Mouse (Mus musculus) liver (tissue): Measurements from ENCODE around the gene Art4.

Experiments used
- DNase-seq: peaks from one replicate; pipeline ENCODE4 v3.0.0-alpha.2; 2020; ENCODE audit warnings: mixed read lengths

Gene Art4

DNA sequence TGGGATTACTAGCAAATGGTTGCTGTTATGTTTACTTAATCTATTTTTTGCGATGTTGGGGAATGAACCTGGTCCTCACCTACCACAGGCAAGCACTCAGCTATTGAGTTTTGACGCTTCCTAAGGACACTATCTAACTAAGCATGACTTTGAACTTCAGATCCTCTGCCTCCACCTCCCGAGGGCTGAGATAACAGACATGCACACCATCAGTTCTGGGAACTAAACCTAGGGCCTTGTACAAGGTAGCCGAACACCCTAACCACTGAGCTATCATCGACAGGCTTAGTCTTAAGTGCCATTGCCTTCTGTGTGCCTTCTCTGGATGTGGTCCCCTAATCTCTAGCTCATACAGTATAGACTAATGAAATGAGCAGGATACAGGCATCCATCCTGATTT lies 7.8 kb upstream of the Art4 start:
- no peak for DNase-seq

DNA sequence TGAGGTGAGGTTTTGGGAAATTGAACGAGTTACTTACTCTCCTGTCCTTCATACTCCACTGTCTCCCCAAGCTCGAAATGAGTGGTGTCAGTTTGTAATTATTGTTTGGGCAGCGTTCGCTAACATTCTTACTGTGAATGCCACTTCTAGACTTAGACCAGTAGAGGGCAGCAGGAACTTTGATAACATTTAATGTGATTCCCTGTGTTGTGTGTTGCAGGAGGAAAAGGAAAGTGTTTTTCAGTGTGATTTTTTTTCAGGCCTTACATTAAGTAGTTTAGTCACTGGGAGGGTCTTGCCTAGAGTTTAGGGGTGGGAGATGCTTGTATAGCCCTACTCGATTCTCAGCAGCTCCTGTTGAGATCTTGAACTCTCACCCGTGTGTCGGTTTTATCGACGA lies 3.5 kb upstream of the Art4 start:
- DNase-seq: no peak

GRCm38 (mm10) chr6:136858420-136858819 lies 887 bp upstream of the Art4 start:
- DNase-seq: peak; percentile 55

GRCm38 (mm10) chr6:136857873-136858260 lies 334 bp upstream of the Art4 start:
- DNase-seq: no peak

DNA sequence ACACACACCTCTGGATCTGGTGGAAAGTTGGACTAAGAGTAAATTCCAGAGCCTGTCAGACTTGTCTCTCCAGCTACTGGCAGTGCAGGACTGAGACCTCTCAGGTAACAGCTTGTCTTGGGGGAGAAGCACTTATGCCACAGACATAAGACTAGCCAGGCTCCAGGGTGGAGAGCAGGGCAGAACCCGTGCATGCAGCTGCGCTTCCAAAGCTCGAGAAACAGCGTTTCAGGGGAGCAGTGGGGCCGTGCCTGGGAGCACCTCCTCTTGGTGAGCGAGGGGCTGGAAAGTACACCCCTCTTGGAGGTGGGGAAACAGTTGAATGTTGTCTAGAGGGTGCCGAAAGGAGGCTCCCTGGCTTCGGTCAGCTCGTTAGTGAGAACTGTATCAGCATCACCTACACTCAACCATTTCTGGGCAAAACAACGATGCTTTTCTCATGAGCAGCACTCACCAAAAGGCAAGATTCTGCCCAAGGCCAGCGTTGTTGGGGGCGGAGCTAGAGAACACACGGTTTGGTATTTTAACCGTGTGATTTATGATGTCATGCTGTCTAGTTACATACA lies 1.4 kb downstream of the Art4 start:
- DNase-seq: peak; percentile 86

DNA sequence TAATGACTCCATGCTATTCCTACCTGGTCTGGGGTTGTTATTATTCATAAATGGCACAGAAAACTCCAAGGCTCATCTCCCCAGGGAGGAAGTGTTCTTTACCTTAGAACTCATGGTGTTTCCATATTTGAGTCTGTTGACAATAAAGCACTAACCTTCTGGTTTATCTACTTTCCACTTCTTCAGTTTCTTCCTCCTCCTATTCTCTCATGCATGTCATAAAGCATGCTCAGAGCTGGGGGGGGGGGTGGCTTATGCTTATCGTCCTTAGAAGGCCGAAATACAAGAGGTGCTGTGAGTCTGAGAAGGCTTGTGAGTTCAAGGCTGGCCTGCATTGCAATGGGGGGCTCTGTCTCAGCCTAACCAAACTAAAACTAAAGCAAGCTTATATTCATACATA lies 2.4 kb downstream of the Art4 start:
- DNase-seq: peak; percentile 64

DNA sequence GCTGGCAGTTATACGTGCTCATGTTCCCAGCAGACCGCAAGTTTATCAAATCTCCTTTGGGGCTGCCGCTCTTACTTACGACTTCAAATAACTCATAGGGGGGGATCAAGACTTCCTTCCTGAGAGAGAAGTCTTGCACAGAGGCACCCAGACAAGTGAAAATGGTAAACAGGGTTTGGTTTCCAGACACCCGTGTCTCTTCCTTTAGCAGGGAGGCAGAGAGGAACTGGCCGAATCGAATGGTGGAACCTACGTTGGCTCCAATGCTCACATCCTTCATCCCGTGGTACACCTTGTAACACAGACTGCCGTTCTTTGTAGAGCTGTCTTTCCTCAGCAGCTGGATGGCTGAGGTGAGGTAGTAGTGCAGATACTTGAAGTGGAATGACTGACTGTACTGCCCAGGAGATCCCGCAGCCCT lies 3.2 kb downstream of the Art4 start:
- DNase-seq: no peak

DNA sequence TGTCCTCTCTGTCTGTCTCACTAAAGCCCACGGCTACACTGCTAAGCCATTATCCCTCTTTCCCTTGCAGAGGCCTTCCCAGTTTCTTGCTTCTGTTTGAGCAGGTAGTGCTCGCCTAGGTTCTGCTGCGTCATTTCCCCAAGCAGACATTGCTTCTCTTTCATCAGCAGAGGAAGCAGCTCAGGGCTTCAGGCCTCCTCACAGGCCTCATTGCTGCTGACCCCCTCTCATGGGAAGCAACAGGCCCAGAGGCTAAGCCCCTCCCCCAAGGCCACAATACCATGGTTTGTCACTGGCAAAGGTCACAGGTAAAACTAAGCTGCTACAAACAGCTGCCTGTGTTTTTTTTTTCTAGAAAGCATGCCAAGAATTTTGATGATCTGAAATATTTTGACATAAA lies 4.8 kb downstream of the Art4 start:
- DNase-seq: peak; percentile 53

- DNase-seq: no peak
These were observed 5.2 kb downstream of the Art4 start for GRCm38 (mm10) chr6:136852348-136852747.

GRCm38 (mm10) chr6:136850267-136850666 lies 7.3 kb downstream of the Art4 start:
- no peak for DNase-seq

GRCm38 (mm10) chr6:136848971-136849370 lies 8.6 kb downstream of the Art4 start:
- no peak for DNase-seq

- DNase-seq: peak; percentile 46
These were observed 9.1 kb downstream of the Art4 start for GRCm38 (mm10) chr6:136848399-136848798.

DNA sequence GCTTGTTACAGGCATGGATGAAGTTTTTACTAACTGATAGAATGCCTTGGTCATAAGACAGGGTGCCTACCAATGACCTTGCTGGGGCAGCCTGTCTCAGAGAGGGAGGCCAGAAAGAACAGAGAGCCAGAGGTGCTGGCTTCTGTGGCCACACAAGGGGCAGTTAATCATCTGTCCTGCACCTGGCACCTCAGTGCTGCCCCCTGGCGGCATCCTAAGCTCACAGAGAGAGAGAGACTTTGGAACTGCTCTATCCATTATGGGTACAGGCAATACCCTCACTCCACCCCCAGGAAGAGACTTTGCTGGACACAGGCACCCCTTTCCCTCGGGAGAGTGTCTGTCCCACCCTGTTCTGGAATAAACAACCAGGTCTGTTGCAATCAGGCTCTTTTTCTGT lies 9.7 kb downstream of the Art4 start:
- peak; percentile 88 for DNase-seq

- no peak for DNase-seq
These were observed 10.3 kb downstream of the Art4 start for GRCm38 (mm10) chr6:136847267-136847666.

DNA sequence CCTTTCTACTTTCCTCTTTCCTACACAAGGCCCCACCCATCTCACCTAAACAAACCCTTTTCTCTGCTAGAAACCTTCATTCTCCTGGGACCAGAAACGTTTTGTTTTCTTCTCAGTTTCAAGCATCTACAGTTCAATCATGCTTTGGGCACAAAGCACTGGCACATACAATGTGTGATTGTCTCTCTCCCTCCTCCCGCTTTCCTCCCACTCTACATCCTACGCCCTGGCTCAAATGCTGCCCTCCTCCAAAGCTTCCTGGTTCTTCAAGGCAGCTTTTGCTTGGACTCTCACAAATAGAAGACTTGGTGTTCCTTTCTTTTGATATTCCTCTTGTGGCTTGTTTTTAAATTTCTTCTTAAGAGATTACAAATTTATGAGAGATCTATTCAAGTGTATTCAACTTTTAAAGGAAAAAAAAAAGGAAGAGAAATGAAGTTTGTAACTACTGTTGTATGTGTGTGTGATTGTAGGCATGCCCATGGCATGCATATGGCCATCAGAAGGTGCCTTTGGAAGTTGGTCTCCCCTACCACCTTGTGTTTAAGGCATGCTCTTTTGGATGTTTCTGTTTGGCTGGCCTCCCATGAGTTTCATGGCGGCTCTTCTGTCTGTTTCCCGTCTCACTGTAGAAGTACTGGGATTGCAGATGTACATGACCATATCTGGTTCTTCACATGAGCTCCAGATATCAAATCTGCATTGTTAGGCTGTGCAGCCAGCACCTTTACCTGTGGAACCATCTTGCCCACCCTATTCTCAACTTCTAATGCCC lies 11.6 kb downstream of the Art4 start:
- no peak for DNase-seq

GRCm38 (mm10) chr6:136844903-136845302 lies 12.6 kb downstream of the Art4 start:
- DNase-seq: no peak

GRCm38 (mm10) chr6:136837323-136837722 lies 20.2 kb downstream of the Art4 start:
- DNase-seq: no peak

GRCm38 (mm10) chr6:136835352-136835751 lies 22.2 kb downstream of the Art4 start, which contains the start of gene Smco3:
Smco3 (minus strand) TSS chr6:136835452.
- no peak for DNase-seq

DNA sequence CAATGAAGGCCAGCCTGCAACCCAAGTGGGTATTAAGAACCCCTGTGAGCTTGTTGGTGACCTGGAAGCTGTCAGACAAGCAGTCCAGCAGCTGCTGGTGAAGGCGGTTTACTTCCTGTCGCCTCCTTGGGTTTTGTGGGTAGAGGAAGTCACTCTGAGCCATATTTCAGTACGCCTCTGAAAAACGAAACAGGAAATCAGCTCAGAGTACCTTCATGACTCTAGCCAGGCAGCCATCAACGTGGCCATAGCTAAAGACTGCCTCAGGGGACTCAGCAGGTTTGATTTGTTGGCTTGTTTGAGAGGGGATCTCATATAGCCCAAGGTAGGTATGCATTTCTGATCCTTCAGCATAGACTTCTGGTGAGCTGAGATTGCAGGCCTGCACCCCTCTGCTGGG lies 25.8 kb downstream of the Art4 start:
- no peak for DNase-seq

DNA sequence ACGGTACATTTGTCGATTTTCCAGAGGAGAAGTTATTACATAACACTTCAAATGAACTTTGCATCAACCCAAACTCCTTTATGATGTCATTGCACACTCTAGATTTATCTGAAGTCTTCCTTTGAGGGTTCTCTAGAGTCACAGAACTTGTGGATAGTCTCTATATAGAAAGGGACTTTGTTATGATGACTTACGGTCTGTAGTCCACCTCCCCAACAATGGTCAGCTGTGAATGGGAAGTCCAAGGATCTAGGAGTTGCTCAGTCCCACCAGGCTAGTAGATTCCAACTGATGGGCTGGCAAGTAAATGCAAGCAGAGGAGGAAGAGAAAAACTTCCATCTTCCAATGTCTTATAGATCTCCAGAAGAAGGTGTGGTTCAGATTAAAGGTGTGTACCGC lies 28.9 kb downstream of the Art4 start:
- no peak for DNase-seq

GRCm38 (mm10) chr6:136827881-136828561 lies 29.5 kb downstream of the Art4 start, which contains the start of gene Wbp11:
Wbp11 (minus strand) TSS chr6:136828233.
- peak; percentile 94 for DNase-seq

DNA sequence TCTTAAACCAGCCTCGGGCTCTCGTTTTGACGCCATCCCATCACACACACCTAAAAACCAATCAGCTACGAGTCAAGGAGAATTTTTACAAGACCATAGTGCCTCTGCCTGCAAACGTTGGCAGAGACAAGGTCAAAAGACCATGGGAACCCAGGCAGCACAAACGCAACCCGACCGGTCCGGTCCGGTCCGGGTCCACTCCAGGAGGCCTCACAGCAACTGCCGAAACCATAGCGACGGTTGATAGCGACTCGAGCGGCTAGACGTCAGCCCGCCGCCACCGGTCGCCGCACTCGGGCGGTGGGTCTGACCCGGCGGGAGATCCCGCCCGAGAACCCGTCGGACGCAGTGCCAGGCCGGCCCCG lies 30.0 kb downstream of the Art4 start, which contains the start of gene BC049715:
BC049715 (plus strand) TSS at position 111 of the 365 bp plus-strand sequence.
- DNase-seq: peak; percentile 56

DNA sequence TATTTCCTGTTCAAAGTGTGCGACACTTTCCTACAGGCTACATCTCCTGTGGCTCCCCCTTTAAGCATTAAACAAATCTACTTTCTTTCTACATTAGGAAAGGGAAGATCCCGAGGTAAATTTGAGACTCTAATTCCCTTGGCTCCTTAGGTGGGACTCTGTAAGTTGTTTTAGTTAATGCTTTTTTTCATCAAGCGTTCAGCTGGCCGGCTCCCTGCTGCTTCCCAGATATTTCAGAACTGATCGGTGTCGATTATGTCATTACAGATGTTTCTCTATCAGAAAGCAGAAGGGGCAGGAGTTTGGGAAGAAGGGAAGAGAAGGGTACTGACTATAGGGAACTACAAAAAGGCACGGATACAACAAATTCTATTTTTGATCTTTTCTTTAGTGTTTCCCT lies 30.4 kb downstream of the Art4 start:
- no peak for DNase-seq

GRCm38 (mm10) chr6:136824987-136825386 lies 32.5 kb downstream of the Art4 start:
- no peak for DNase-seq
